11 mouse cellular contexts compared by ENCODE assay signal in the genomic region with DNA sequence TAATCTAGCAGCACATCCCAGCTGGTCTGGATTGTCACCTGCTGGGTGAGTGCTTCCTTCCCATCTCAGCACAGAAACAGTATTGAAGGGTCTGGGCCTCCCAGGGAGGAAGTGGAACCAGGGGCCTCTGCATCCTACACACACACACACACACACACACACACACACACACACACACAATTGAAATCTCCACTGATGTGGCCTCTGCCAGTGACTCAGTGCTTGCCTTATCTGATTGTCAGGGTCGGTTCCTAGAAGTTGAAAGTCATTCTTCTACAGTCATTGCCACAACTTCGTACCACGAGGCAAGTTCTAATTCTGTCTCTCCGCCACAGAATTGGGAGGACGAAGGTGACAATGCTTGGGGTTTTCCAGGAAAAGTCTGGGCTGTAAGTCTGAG. TPM values are rescaled to one million over a fixed set of nuclear protein-coding genes. Genes with fewer than 3 reads are reported as not detected.
A peak's percentile ranks its signal among the peaks of the same experiment; 100 is the strongest.
DNase-seq lines count a peak whose midpoint lies in the region; ATAC-seq and TF ChIP-seq lines count a peak whose summit lies in the region.
"Had no signal": no experiment of that assay in that cellular context is flagged by ENCODE, and none has a peak within 500 bp of the region (broad histone marks: within the 10 kb centered on the region; RNA-seq: fewer than 3 reads in every experiment).

No protein-coding gene starts in this region.

- peak; percentile 64 for DNase-seq in induced T-regulatory cell, adult 2 months (ENCODE audit: low read depth)
- DNase-seq in gastrocnemius, adult 2 months = no peak
- DNase-seq in heart, adult 2 months = no peak
- no peak for DNase-seq in embryo, embryonic 11 days
- DNase-seq: kidney, adult 9 months; right cerebral cortex, postnatal 4 days had no signal

- TF ChIP-seq CTCF in small intestine, adult 2 months (IDR thresholded peaks at IDR 0.05; ENCODE audit: extremely low read depth, insufficient read length, insufficient replicate concordance, low read depth, low read length) = no peak
- TF ChIP-seq CTCF in gastrocnemius, adult 2 months (IDR thresholded peaks at IDR 0.05) = no peak
- TF ChIP-seq CTCF in heart, adult 2 months (IDR thresholded peaks at IDR 0.05) = no peak

- TF ChIP-seq EP300 in heart, adult 2 months (IDR thresholded peaks at IDR 0.05; ENCODE audit: insufficient read depth, low read depth, low read length) = no peak

- ATAC-seq in CD4-positive, CD25-positive, alpha-beta regulatory T cell, adult 4 months = peak; percentile 71
- ATAC-seq in activated CD4-positive, CD25-positive, alpha-beta regulatory T cell, adult 4 months = peak; percentile 67
- ATAC-seq: Patski had no signal

- H3K4me3 ChIP-seq in small intestine, adult 2 months (ENCODE audit: low read depth, low read length) = no peak overlapping the region
- no peak overlapping the region for H3K4me3 ChIP-seq in gastrocnemius, adult 2 months
- no peak overlapping the region for H3K4me3 ChIP-seq in heart, adult 2 months
- H3K4me3 ChIP-seq: neural tube, embryonic 13.5 days had no signal

- TF ChIP-seq POLR2A in small intestine, adult 2 months (IDR thresholded peaks at IDR 0.05; ENCODE audit: low read depth, low read length) = no peak
- no peak for TF ChIP-seq POLR2A in heart, adult 2 months (IDR thresholded peaks at IDR 0.05; ENCODE audit: insufficient read depth, low read depth, low read length)

- H3K9ac ChIP-seq in heart, adult 2 months (ENCODE audit: low read depth, low read length) = no peak overlapping the region
- H3K9ac ChIP-seq: neural tube, embryonic 13.5 days had no signal

- H3K27me3 ChIP-seq in small intestine, adult 2 months (ENCODE audit: control insufficient read depth, insufficient read depth, low read length) = no peaks in the 10 kb centered on the region
- no peaks in the 10 kb centered on the region for H3K27me3 ChIP-seq in heart, adult 2 months (ENCODE audit: control insufficient read depth, insufficient read depth, low read length)
- H3K27me3 ChIP-seq: neural tube, embryonic 13.5 days; Patski had no signal

- peaks cover 30% of the 10 kb centered on the region for H3K4me1 ChIP-seq in small intestine, adult 2 months (ENCODE audit: control insufficient read depth, insufficient read depth, insufficient read length, low read length)
- H3K4me1 ChIP-seq in heart, adult 2 months (ENCODE audit: control insufficient read depth, insufficient read depth, low read length) = no peaks in the 10 kb centered on the region

- WGBS in small intestine, adult 2 months = 42% methylated on average over 5 of the region's 5 CpGs
- 37% methylated on average over 5 of the region's 5 CpGs for WGBS in heart, adult 2 months

- no peaks in the 10 kb centered on the region for H3K36me3 ChIP-seq in small intestine, adult 2 months (ENCODE audit: control insufficient read depth, insufficient read depth, low read length)
- no peaks in the 10 kb centered on the region for H3K36me3 ChIP-seq in heart, adult 2 months (ENCODE audit: control insufficient read depth, insufficient read depth, low read length)
- H3K36me3 ChIP-seq: neural tube, embryonic 13.5 days had no signal

- no peaks in the 10 kb centered on the region for H3K79me2 ChIP-seq in heart, adult 2 months (replicated peaks; ENCODE audit: control insufficient read depth, insufficient read depth, low read length)

- intact Hi-C loops in gastrocnemius, adult 2 months (cut with DNase I) = no loop called here
- intact Hi-C loops in heart, adult 2 months (cut with DNase I) = no loop called here

- peak overlapping the region; percentile 26 for H3K27ac ChIP-seq in small intestine, adult 2 months (ENCODE audit: insufficient read depth, low read depth, low read length)
- no peak overlapping the region for H3K27ac ChIP-seq in gastrocnemius, adult 2 months
- no peak overlapping the region for H3K27ac ChIP-seq in heart, adult 2 months
- H3K27ac ChIP-seq: neural tube, embryonic 13.5 days had no signal

RNA-seq across cellular contexts. Expression of gene Nek6, which starts 39.7 kb away (rescaled TPM):
- polyA plus RNA-seq in CD4-positive, CD25-positive, alpha-beta regulatory T cell, adult 4 months (2017; shearing (Covaris generic)) = 1 to 10 TPM; 2.9 to 3.1 TPM
- polyA plus RNA-seq in activated CD4-positive, CD25-positive, alpha-beta regulatory T cell, adult 4 months (2017; shearing (Covaris generic)) = 1 to 10 TPM; 3.0 to 3.5 TPM
- 24.6 and 173 TPM in 2 replicates for polyA plus RNA-seq in small intestine, adult 2 months (2012; rRNA removed)
- 10 to 100 TPM in 1 of 2 experiments, 1 to 10 TPM in 1; 4.9 to 10.7 TPM for total RNA-seq in gastrocnemius, adult 2 months (2021)
- 1 to 10 TPM; 2.9 to 3.3 TPM for total RNA-seq in heart, adult 2 months (2021)
- polyA plus RNA-seq in heart, adult 2 months (2012; rRNA removed) = 5.5 and 5.8 TPM in 2 replicates
